Mouse (Mus musculus): ENCODE data around the gene Zfp26. TPM values are rescaled to one million over a fixed set of nuclear protein-coding genes. Genes with fewer than 3 reads are reported as not detected.
A peak's percentile ranks its signal among the peaks of the same experiment; 100 is the strongest.

The Zfp26 gene
- polyA plus RNA-seq, 1 experiment from 2014 or later, result 15.2 TPM

DNA sequence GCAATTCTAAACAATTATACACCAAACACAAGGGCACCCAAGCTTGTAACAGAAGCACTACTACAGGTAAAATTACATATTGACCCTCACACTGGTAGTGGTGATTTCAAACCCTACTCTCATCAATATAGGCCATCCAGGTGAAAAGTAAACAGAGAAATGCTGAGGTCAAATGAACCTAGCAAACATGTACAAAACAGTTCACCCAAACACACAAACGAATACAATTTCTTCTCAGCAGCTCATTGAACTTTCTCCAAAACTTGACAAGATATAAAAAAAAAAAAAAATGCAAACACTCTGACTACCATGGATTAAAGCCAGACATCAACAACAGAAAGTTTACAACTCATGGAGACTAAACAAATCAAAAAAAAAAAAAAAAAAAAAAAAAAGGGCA lies 8.5 kb downstream of the Zfp26 start:
- no peak overlapping the region for H3K4me3 ChIP-seq
- H3K4me1 ChIP-seq (replicated peaks), result 0 out of 2 replicates have a peak, but pooled peaks cover 3% of the 10 kb centered on the region
- H3K27ac ChIP-seq (replicated peaks), result no peak overlapping the region
- no peak overlapping the region for H3K9ac ChIP-seq
- H3K9me3 ChIP-seq, result no peaks in the 10 kb centered on the region
- no peak overlapping the region for H3K4me2 ChIP-seq
- no peak for ATAC-seq (ENCODE audit: low read depth)
- peaks cover 51% of the 10 kb centered on the region for H3K36me3 ChIP-seq
- no peaks in the 10 kb centered on the region for H3K27me3 ChIP-seq
- 97% methylated on average over 1 of the region's 1 CpGs for WGBS

DNA sequence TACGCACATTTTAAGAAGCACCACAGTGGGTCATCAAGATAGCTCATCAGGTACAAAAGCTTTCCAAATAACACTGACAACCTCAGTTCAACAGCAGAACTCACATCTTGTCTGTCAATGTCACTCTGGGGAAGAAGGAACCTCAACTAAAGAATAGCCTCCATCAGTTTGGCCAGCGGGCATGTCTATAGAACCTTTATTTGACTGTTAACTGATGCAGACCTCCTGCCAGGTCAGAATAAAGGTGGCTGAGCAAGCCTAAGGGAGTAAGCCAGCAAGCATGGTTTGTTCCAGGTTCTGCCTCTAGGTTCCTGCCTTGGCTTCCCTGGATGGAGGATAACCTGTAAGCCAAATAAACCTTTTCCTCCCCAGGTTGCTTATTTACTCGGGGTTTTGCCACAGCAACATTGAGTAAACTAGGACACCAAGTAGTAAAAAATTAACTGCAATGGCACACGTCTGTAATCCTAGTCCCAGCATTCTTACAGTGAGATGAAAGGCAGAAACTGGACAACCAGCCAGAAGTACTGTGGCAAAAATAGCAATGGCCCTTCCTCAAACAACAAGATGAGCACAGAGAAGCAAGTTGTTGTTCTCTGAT lies 16.7 kb downstream of the Zfp26 start:
- no peak overlapping the region for H3K9ac ChIP-seq
- H3K4me1 ChIP-seq (replicated peaks), result no peaks in the 10 kb centered on the region
- no peak overlapping the region for H3K4me2 ChIP-seq
- no peak overlapping the region for H3K4me3 ChIP-seq
- no peak for ATAC-seq (ENCODE audit: low read depth)
- peaks cover 83% of the 10 kb centered on the region for H3K36me3 ChIP-seq
- H3K27me3 ChIP-seq, result no peaks in the 10 kb centered on the region
- no peak overlapping the region for H3K27ac ChIP-seq (replicated peaks)
- peaks cover 8% of the 10 kb centered on the region for H3K9me3 ChIP-seq
- 92% methylated on average over 4 of the region's 4 CpGs for WGBS

DNA sequence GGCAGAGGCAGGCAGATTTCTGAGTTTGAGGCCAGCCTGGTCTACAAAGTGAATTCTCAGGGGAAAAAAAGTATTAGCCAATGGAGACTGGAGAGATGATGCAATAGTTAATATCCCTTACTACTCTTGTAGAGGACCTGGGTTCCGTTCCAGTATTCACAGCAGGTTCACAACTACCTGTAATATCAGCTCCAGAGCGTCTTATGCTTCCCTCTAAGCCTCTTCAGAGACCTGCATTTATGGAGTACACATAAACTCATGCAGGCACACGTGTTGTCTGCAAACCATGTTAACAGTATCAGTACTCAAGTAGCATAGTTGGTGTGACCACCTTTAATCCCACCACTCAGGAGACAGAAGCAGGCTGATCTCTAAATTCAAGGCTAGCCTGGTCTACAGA lies 30.0 kb downstream of the Zfp26 start:
- no peaks in the 10 kb centered on the region for H3K9me3 ChIP-seq
- 86% methylated on average over 3 of the region's 3 CpGs for WGBS
- no peak for ATAC-seq (ENCODE audit: low read depth)

DNA sequence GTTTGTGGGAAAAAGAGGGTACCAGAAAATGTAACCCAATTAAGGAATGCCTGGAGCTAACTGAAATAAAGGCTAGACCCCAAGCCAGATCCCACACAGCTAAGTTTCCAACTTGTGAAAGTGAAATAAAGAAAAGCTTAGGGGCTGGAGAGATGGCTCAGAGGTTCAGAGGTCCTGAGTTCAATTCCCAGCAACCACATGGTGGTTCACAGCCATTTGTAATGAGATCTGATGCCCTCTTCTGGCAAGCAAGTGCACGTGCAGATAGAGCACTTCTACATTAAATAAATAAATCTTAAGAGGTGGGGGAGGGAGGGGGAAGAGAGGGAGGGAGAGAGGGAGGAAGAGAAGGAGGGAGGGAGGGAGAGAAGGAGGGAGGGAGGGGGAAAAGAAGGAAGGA lies 48.5 kb downstream of the Zfp26 start:
- H3K27me3 ChIP-seq, result no peaks in the 10 kb centered on the region
- H3K4me1 ChIP-seq (replicated peaks), result no peaks in the 10 kb centered on the region
- no peak for ATAC-seq (ENCODE audit: low read depth)
- H3K9ac ChIP-seq, result no peak overlapping the region
- no peak overlapping the region for H3K4me2 ChIP-seq
- no peaks in the 10 kb centered on the region for H3K36me3 ChIP-seq
- H3K9me3 ChIP-seq, result no peaks in the 10 kb centered on the region
- 47% methylated on average over 1 of the region's 1 CpGs for WGBS
- no peak overlapping the region for H3K27ac ChIP-seq (replicated peaks)
- no peak overlapping the region for H3K4me3 ChIP-seq

More for the DNA sequence above, 30.0 kb downstream of the Zfp26 start:
- H3K27ac ChIP-seq (replicated peaks), result no peak overlapping the region
- no peaks in the 10 kb centered on the region for H3K27me3 ChIP-seq
- no peak overlapping the region for H3K4me3 ChIP-seq
- H3K4me2 ChIP-seq, result no peak overlapping the region
- H3K9ac ChIP-seq, result no peak overlapping the region
- peaks cover 17% of the 10 kb centered on the region for H3K36me3 ChIP-seq
- no peaks in the 10 kb centered on the region for H3K4me1 ChIP-seq (replicated peaks)

DNA sequence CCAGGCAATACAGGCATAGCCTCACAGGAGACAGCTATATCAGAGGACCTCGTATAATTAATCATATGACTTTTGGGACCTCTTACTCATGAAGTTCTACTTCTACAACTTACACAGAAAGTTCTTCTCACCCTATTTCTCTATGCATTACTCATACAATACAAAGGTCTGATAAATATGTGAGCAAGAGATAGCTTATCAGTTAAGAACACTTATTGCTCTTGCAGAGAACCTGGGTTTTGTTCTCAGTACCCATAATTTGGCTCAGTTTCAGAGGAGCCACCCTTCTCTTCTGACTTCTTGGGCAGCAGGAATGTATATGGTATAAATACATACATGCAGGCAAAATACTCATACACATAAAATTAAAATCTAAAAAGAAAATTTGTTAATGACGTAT lies 50.6 kb downstream of the Zfp26 start:
- Histone ChIP-seq H3K27ac (replicated peaks) (no peak overlapping the region), H3K4me3 (no peak overlapping the region), H3K9me3 (no peaks in the 10 kb centered on the region), H3K9ac (no peak overlapping the region), H3K36me3 (no peaks in the 10 kb centered on the region), H3K4me1 (replicated peaks) (no peaks in the 10 kb centered on the region), H3K4me2 (no peak overlapping the region), H3K27me3 (no peaks in the 10 kb centered on the region)
- WGBS, result 91% methylated on average over 2 of the region's 2 CpGs
- no peak for ATAC-seq (ENCODE audit: low read depth)

DNA sequence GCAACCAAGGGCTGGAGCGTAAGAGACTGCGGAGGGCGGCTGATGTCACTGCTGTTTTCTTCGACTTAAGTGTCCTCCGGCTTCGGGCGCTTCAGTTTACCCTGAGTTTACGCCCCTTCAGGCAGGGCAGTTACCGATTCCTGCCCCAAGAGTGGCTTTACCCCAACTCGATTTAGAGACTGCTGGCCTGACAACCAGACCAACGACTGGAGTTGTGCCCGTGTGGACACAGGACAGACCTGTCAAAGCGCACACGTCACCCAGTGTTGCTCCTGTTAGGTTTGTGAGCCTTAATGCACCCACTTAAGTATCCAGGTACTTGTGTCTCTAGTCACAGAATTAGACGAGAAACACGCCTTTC lies 74.6 kb downstream of the Zfp26 start:
- Histone ChIP-seq H3K4me1 (replicated peaks) (peaks cover 17% of the 10 kb centered on the region), H3K9ac (peak overlapping the region; percentile 77), H3K4me3 (peak overlapping the region; percentile 60), H3K36me3 (no peaks in the 10 kb centered on the region), H3K9me3 (peaks cover 8% of the 10 kb centered on the region; the same call in 1 of the 2 replicates), H3K27ac (replicated peaks) (peak overlapping the region; percentile 81), H3K27me3 (no peaks in the 10 kb centered on the region), H3K4me2 (peak overlapping the region; percentile 83)
- ATAC-seq (ENCODE audit: low read depth), result peak; percentile 88
- 17% methylated on average over 16 of the region's 16 CpGs for WGBS

DNA sequence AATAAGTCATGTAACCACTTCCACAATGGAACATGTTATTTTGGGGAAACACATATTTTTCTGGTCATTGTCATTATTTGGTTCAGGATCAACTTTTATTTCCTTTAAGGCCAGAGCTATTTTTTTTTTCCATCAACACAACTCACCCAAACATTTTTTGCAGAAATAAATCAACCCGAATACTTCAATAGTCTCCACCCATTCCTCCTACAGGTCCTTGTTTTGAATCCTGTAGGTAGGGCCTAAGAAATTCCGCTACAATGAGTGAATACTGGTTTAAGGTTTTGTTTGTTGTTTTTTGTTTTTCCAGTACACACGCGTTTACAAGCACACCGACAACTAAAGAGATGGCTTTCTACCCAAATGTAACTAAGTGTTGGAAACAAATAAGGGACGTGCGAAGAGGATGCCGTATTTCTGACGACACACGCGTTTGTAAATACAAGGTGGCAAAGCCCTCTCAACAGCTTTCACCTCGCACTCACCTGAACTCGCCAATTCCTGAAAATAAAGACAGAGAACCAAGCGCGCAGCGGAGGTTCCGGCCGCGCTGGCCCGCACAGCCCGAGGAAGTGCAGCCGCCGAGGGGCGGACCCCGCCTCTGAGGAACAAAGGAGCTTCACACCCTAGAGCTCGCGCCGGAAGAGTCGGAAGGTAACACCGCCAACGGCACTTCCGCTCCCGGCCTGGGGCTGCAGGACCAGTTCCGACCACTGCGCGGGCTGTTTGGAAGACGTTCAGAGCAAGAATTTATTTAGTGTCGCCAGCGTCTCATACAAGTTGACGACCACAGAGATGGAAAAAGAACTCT lies 75.2 kb downstream of the Zfp26 start, which contains the start of gene Zfp560:
Gene Zfp560, minus strand, starts transcription at position 646 of the 811 bp plus-strand sequence.
- H3K4me1 ChIP-seq (replicated peaks), result peaks cover 17% of the 10 kb centered on the region
- peak within 1 kb of the TSS; percentile 60 for H3K4me3 ChIP-seq
- peak within 1 kb of the TSS; percentile 77 for H3K9ac ChIP-seq
- ATAC-seq (ENCODE audit: low read depth), result peak; percentile 99
- 3% methylated on average over 40 of the region's 40 CpGs for WGBS
- H3K4me2 ChIP-seq, result peak within 1 kb of the TSS; percentile 83
- H3K9me3 ChIP-seq, result peaks cover 13% of the 10 kb centered on the region; the same call in 1 of the 2 replicates
- H3K27me3 ChIP-seq, result no peaks in the 10 kb centered on the region
- H3K36me3 ChIP-seq, result no peaks in the 10 kb centered on the region
- peak within 1 kb of the TSS; percentile 81 for H3K27ac ChIP-seq (replicated peaks)

DNA sequence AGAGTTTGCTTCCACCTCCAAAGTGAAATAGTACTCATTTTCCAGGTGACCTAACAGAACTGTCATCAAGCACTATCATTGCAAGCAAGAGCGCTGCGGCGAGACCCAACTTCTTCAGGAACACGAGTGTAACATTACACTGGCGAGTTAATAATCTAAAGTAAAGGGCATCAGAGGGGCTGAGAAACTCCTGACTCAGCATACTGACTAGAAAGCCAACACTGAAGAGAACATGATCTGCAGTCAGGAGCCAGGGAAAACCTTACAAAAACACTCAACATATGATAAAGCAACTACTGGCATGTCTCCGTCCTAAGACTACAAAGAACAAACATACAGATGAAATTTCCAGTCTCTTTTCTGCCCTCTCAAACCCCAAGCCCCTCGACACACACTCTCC lies 76.3 kb downstream of the Zfp26 start:
- H3K9me3 ChIP-seq, result peaks cover 13% of the 10 kb centered on the region; the same call in 1 of the 2 replicates
- H3K27ac ChIP-seq (replicated peaks), result no peak overlapping the region
- no peaks in the 10 kb centered on the region for H3K36me3 ChIP-seq
- H3K9ac ChIP-seq, result peak overlapping the region; percentile 77
- no peaks in the 10 kb centered on the region for H3K27me3 ChIP-seq
- peak overlapping the region; percentile 60 for H3K4me3 ChIP-seq
- peak overlapping the region; percentile 83 for H3K4me2 ChIP-seq
- ATAC-seq (ENCODE audit: low read depth), result no peak
- WGBS, result 94% methylated on average over 7 of the region's 7 CpGs
- peaks cover 17% of the 10 kb centered on the region for H3K4me1 ChIP-seq (replicated peaks)

Other genes with a start within 250 kb of the Zfp26 start
- not detected in 2 replicates for gene Olfr871, start 248.0 kb downstream of the Zfp26 start, polyA plus RNA-seq (2015; fragmentation: Nextera tagmentation; extraction: Ambion mirVana)
- gene Olfr872, start 223.0 kb downstream of the Zfp26 start, polyA plus RNA-seq (2015; fragmentation: Nextera tagmentation; extraction: Ambion mirVana), result not detected in 2 replicates
- not detected in 2 replicates for gene Olfr39, start 177.8 kb downstream of the Zfp26 start, polyA plus RNA-seq (2015; fragmentation: Nextera tagmentation; extraction: Ambion mirVana)
- not detected in 2 replicates for gene Olfr873, start 161.6 kb downstream of the Zfp26 start, polyA plus RNA-seq (2015; fragmentation: Nextera tagmentation; extraction: Ambion mirVana)
- gene Olfr18, start 124.1 kb downstream of the Zfp26 start, polyA plus RNA-seq (2015; fragmentation: Nextera tagmentation; extraction: Ambion mirVana), result 0.13 TPM in 1 of 2 replicates, not detected in the other
- 33.4 and 39.7 TPM in 2 replicates for gene Zfp560, start 75.0 kb downstream of the Zfp26 start, polyA plus RNA-seq (2015; fragmentation: Nextera tagmentation; extraction: Ambion mirVana)
- 29.3 and 30.4 TPM in 2 replicates for gene Zfp426, start 32.6 kb upstream of the Zfp26 start, polyA plus RNA-seq (2015; fragmentation: Nextera tagmentation; extraction: Ambion mirVana)
- gene Zfp266, start 61.3 kb upstream of the Zfp26 start, polyA plus RNA-seq (2015; fragmentation: Nextera tagmentation; extraction: Ambion mirVana), result 107 and 129 TPM in 2 replicates
- gene Zfp846, start 121.1 kb upstream of the Zfp26 start, polyA plus RNA-seq (2015; fragmentation: Nextera tagmentation; extraction: Ambion mirVana), result 39.6 and 44.4 TPM in 2 replicates
- 479 and 545 TPM in 2 replicates for gene Ubl5, start 182.7 kb upstream of the Zfp26 start, polyA plus RNA-seq (2015; fragmentation: Nextera tagmentation; extraction: Ambion mirVana)
- gene Fbxl12, start 184.6 kb upstream of the Zfp26 start, polyA plus RNA-seq (2015; fragmentation: Nextera tagmentation; extraction: Ambion mirVana), result 16.0 and 16.2 TPM in 2 replicates
- gene Pin1, start 191.9 kb upstream of the Zfp26 start, polyA plus RNA-seq (2015; fragmentation: Nextera tagmentation; extraction: Ambion mirVana), result 55.4 and 58.9 TPM in 2 replicates